8 mouse cellular contexts compared by ENCODE assay signal in the genomic region with DNA sequence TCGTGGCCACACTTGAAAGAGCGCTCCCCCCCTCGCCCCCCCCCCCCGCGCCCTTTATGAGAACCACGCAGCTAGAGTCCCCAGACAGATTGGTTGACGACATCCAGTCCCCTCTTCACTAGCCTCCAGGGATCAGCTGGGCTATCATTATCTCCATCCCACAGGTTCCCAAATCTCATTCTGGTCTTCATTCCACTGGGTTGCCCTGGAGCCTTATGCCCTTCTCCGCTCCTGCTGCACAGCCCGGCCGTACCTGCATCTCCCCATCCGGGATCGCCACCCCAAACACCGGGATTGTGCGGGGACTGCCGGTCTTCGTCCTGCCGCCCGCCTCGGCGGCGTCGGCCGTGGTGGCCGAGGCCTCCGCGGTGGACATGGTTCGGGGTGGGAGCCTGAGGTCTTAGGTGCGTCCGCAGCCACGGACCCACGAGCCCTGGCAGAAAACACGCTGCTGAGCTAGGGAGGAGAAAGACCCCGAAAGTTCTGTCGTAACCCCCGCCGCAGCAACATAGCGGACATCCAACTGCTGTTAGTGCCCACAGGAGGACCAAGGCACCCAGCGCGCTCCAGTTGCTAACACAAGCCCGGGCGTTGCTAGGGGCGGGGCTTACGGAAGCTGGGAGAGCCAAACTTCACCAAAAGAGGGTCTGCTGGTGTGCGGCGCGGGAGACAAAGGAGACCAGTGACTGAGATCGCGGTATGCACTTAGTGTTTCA. TPM values are rescaled to one million over a fixed set of nuclear protein-coding genes. Genes with fewer than 3 reads are reported as not detected.
DNase-seq lines count a peak whose midpoint lies in the region; ATAC-seq and TF ChIP-seq lines count a peak whose summit lies in the region.

A gene (minus strand): TSS at position 585 of the 716 bp plus-strand sequence.

- ATAC-seq in forebrain, embryonic 13.5 days = peak; percentile 99
- peak; percentile 88 for ATAC-seq in heart, embryonic 16.5 days (replicated peaks; ENCODE audit: extremely low read depth, insufficient read depth, low FRiP score)
- ATAC-seq in liver, embryonic 11.5 days (replicated peaks; ENCODE audit: low FRiP score) = peak; percentile 86
- peak; percentile 99 for ATAC-seq in neural tube, embryonic 12.5 days (ENCODE audit: low FRiP score, low read depth)

- TF ChIP-seq POLR2A in ES-Bruce4 (IDR thresholded peaks at IDR 0.05; ENCODE audit: insufficient read depth, low read length) = no peak

- peak within 1 kb of the TSS; percentile 94 for H3K4me2 ChIP-seq in forebrain, embryonic 13.5 days
- peak within 1 kb of the TSS; percentile 94 for H3K4me2 ChIP-seq in heart, embryonic 16.5 days (ENCODE audit: low read depth, low read length)
- H3K4me2 ChIP-seq in liver, embryonic 11.5 days = peak within 1 kb of the TSS; percentile 87
- H3K4me2 ChIP-seq in neural tube, embryonic 12.5 days (replicated peaks) = peak within 1 kb of the TSS; percentile 94

- H3K27me3 ChIP-seq in ES-Bruce4 (ENCODE audit: control insufficient read depth, insufficient read depth, low read length, poor library complexity, severe bottlenecking) = no peaks in the 10 kb centered on the region
- H3K27me3 ChIP-seq in forebrain, embryonic 13.5 days = no peaks in the 10 kb centered on the region
- H3K27me3 ChIP-seq in heart, embryonic 16.5 days (ENCODE audit: control insufficient read depth, insufficient read depth, low read length) = no peaks in the 10 kb centered on the region; the same call in none of the 2 replicates
- H3K27me3 ChIP-seq in liver, embryonic 11.5 days (replicated peaks; ENCODE audit: control insufficient read depth, insufficient read depth, low read length) = peaks cover 3% of the 10 kb centered on the region; the same call in 1 of the 2 replicates
- no peaks in the 10 kb centered on the region for H3K27me3 ChIP-seq in neural tube, embryonic 12.5 days (replicated peaks)

- H3K9ac ChIP-seq in ES-Bruce4 (ENCODE audit: low read depth, poor library complexity, severe bottlenecking) = peak within 1 kb of the TSS; percentile 6; the same call in 1 of the 2 replicates
- peak within 1 kb of the TSS; percentile 78 for H3K9ac ChIP-seq in forebrain, embryonic 13.5 days
- peak within 1 kb of the TSS; percentile 75 for H3K9ac ChIP-seq in heart, embryonic 16.5 days (ENCODE audit: low read length)
- H3K9ac ChIP-seq in liver, embryonic 11.5 days (ENCODE audit: low read depth, low read length) = peak within 1 kb of the TSS; percentile 4; the same call in 1 of the 2 replicates
- peak within 1 kb of the TSS; percentile 66 for H3K9ac ChIP-seq in neural tube, embryonic 12.5 days

- DNase-seq in c-Kit-positive CD71-negative TER-119-negative erythroid progenitor cells, embryonic 14.5 days (ENCODE audit: low read depth) = peak; percentile 46
- peak; percentile 87 for DNase-seq in kidney, postnatal 14 days
- DNase-seq in liver, embryonic 11.5 days (ENCODE audit: low spot score) = peak; percentile 78
- DNase-seq in thymus, postnatal 25 days = peak; percentile 12

- H3K4me1 ChIP-seq in ES-Bruce4 (ENCODE audit: control insufficient read depth, insufficient read depth, low read length) = no peaks in the 10 kb centered on the region
- peaks cover 18% of the 10 kb centered on the region; the same call in 1 of the 2 replicates for H3K4me1 ChIP-seq in forebrain, embryonic 13.5 days
- peaks cover 4% of the 10 kb centered on the region; the same call in 1 of the 2 replicates for H3K4me1 ChIP-seq in heart, embryonic 16.5 days (ENCODE audit: control insufficient read depth, insufficient read depth, low read length)
- H3K4me1 ChIP-seq in liver, embryonic 11.5 days (replicated peaks; ENCODE audit: control insufficient read depth, insufficient read depth, low read length) = no peaks in the 10 kb centered on the region
- peaks cover 4% of the 10 kb centered on the region; the same call in 1 of the 2 replicates for H3K4me1 ChIP-seq in neural tube, embryonic 12.5 days

- peak within 1 kb of the TSS; percentile 87 for H3K4me3 ChIP-seq in ES-Bruce4 (ENCODE audit: low read depth, low read length)
- H3K4me3 ChIP-seq in forebrain, embryonic 13.5 days = peak within 1 kb of the TSS; percentile 71
- peak within 1 kb of the TSS; percentile 71 for H3K4me3 ChIP-seq in heart, embryonic 16.5 days (ENCODE audit: low read length)
- peak within 1 kb of the TSS; percentile 55 for H3K4me3 ChIP-seq in liver, embryonic 11.5 days (ENCODE audit: low read depth, low read length)
- peak within 1 kb of the TSS; percentile 65 for H3K4me3 ChIP-seq in neural tube, embryonic 12.5 days

- WGBS in forebrain, embryonic 13.5 days = under 1% methylated on average over 45 of the region's 48 CpGs
- WGBS in heart, embryonic 16.5 days = under 1% methylated on average over 47 of the region's 48 CpGs
- under 1% methylated on average over 46 of the region's 48 CpGs for WGBS in liver, embryonic 11.5 days
- under 1% methylated on average over 47 of the region's 48 CpGs for WGBS in neural tube, embryonic 12.5 days

- no peak for TF ChIP-seq CTCF in ES-Bruce4 (IDR thresholded peaks at IDR 0.05; ENCODE audit: low read depth, low read length)

- no peaks in the 10 kb centered on the region for H3K36me3 ChIP-seq in ES-Bruce4 (ENCODE audit: control insufficient read depth, insufficient read depth, low read length, poor library complexity, severe bottlenecking)
- 0 out of 2 replicates have a peak, but pooled peaks cover under 1% of the 10 kb centered on the region for H3K36me3 ChIP-seq in forebrain, embryonic 13.5 days (ENCODE audit: poor library complexity, severe bottlenecking)
- H3K36me3 ChIP-seq in heart, embryonic 16.5 days (ENCODE audit: control insufficient read depth, insufficient read depth) = no peaks in the 10 kb centered on the region
- no peaks in the 10 kb centered on the region for H3K36me3 ChIP-seq in liver, embryonic 11.5 days (ENCODE audit: control insufficient read depth, insufficient read depth, low read length)
- H3K36me3 ChIP-seq in neural tube, embryonic 12.5 days = no peaks in the 10 kb centered on the region

- no peak for TF ChIP-seq EP300 in ES-Bruce4 (IDR thresholded peaks at IDR 0.05; ENCODE audit: insufficient read depth, low read depth, low read length)

- H3K9me3 ChIP-seq in ES-Bruce4 (replicated peaks; ENCODE audit: control insufficient read depth, insufficient read depth, low read length, poor library complexity, severe bottlenecking) = no peaks in the 10 kb centered on the region
- H3K9me3 ChIP-seq in forebrain, embryonic 13.5 days (replicated peaks) = no peaks in the 10 kb centered on the region
- no peaks in the 10 kb centered on the region for H3K9me3 ChIP-seq in heart, embryonic 16.5 days (replicated peaks; ENCODE audit: control insufficient read depth, low read length)
- no peaks in the 10 kb centered on the region for H3K9me3 ChIP-seq in liver, embryonic 11.5 days (ENCODE audit: control insufficient read depth, low read length)
- no peaks in the 10 kb centered on the region for H3K9me3 ChIP-seq in neural tube, embryonic 12.5 days

- H3K27ac ChIP-seq in ES-Bruce4 (ENCODE audit: insufficient read depth, low read length) = no peak within 1 kb of the TSS
- H3K27ac ChIP-seq in forebrain, embryonic 13.5 days = no peak within 1 kb of the TSS
- H3K27ac ChIP-seq in heart, embryonic 16.5 days (ENCODE audit: low read length) = no peak within 1 kb of the TSS
- H3K27ac ChIP-seq in liver, embryonic 11.5 days (ENCODE audit: low read depth, low read length) = no peak within 1 kb of the TSS
- no peak within 1 kb of the TSS for H3K27ac ChIP-seq in neural tube, embryonic 12.5 days

RNA-seq across cellular contexts. Expression of the gene that starts here (rescaled TPM):
- polyA plus RNA-seq in ES-Bruce4 (2011; ENCODE audit: insufficient read depth, insufficient read length, low read depth, missing spikeins) = 5.0 and 5.1 TPM in 2 replicates
- 7.3 and 8.3 TPM in 2 replicates for polyA plus RNA-seq in forebrain, embryonic 13.5 days (2015; fragmentation: Nextera tagmentation; extraction: Ambion mirVana)
- polyA plus RNA-seq in heart, embryonic 16.5 days (2015; fragmentation: Nextera tagmentation; extraction: Ambion mirVana) = 1.6 and 2.0 TPM in 2 replicates
- 0.26 and 1.3 TPM in 2 replicates for polyA plus RNA-seq in liver, embryonic 11.5 days (2014; fragmentation: Nextera tagmentation; extraction: Ambion mirVana)
- 6.4 and 7.6 TPM in 2 replicates for polyA plus RNA-seq in neural tube, embryonic 12.5 days (2016; fragmentation: Nextera tagmentation; extraction: Ambion mirVana)

Comparison
In these comparisons a context has a peak if more than half of its experiments do, and no peak if none do; other contexts are left out.
1. H3K9ac ChIP-seq: peak in every context shown above with its lines; median percentile 78 in forebrain, embryonic 13.5 days; 75 in heart, embryonic 16.5 days; 66 in neural tube, embryonic 12.5 days; 6 in ES-Bruce4; 4 in liver, embryonic 11.5 days.
2. DNase-seq: peak in every context shown above with its lines; median percentile 87 in kidney, postnatal 14 days; 78 in liver, embryonic 11.5 days; 46 in c-Kit-positive CD71-negative TER-119-negative erythroid progenitor cells, embryonic 14.5 days; 12 in thymus, postnatal 25 days.